8 mouse cellular contexts compared by ENCODE assay signal in genomic region chr3:129338296-129339091, GRCm38 (mm10). TPM values are rescaled to one million over a fixed set of nuclear protein-coding genes. Genes with fewer than 3 reads are reported as not detected.
DNase-seq lines count a peak whose midpoint lies in the region; ATAC-seq and TF ChIP-seq lines count a peak whose summit lies in the region.
"Had no signal": no experiment of that assay in that cellular context is flagged by ENCODE, and none has a peak within 500 bp of the region (broad histone marks: within the 10 kb centered on the region; RNA-seq: fewer than 3 reads in every experiment).

No protein-coding gene starts in this region.

- WGBS in liver, adult 2 months = 31% methylated on average over 14 of the region's 14 CpGs
- 32% methylated on average over 14 of the region's 14 CpGs for WGBS in liver, embryonic 12.5 days (ENCODE audit: insufficient replicate concordance)
- 24% methylated on average over 14 of the region's 14 CpGs for WGBS in heart, embryonic 12.5 days

- H3K9me3 ChIP-seq in liver, embryonic 12.5 days (replicated peaks) = no peaks in the 10 kb centered on the region
- 0 out of 2 replicates have a peak, but pooled peaks cover 4% of the 10 kb centered on the region for H3K9me3 ChIP-seq in heart, embryonic 12.5 days (replicated peaks)

- no peaks in the 10 kb centered on the region for H3K36me3 ChIP-seq in liver, adult 2 months (ENCODE audit: control insufficient read depth, insufficient read depth, low read length)
- no peaks in the 10 kb centered on the region for H3K36me3 ChIP-seq in liver, embryonic 12.5 days
- no peaks in the 10 kb centered on the region for H3K36me3 ChIP-seq in heart, embryonic 12.5 days

- DNase-seq in liver, adult 2 months (ENCODE audit: extremely low read depth, low read depth, low spot score) = peak; percentile 35
- DNase-seq in adrenal gland, postnatal 36 days = peak; percentile 3 to 37
- peak; percentile 28 for DNase-seq in lung, postnatal 36 days
- no peak for DNase-seq in cerebellum, adult 11 months
- no peak for DNase-seq in layer of hippocampus, postnatal 25 days (ENCODE audit: extremely low spot score in 1 of 2, low spot score in 1 of 2)
- DNase-seq: cerebellum, postnatal 36 days had no signal

- no peak for TF ChIP-seq POLR2A in liver, adult 2 months (IDR thresholded peaks at IDR 0.05; ENCODE audit: extremely low read depth, insufficient read depth, low read length)

- TF ChIP-seq CTCF in liver, adult 2 months (IDR thresholded peaks at IDR 0.05; ENCODE audit: low read depth, low read length) = no peak

- H3K27ac ChIP-seq in liver, adult 2 months (replicated peaks; ENCODE audit: insufficient read depth, low read depth, low read length) = no peak overlapping the region
- H3K27ac ChIP-seq in liver, embryonic 12.5 days = no peak overlapping the region
- no peak overlapping the region for H3K27ac ChIP-seq in heart, embryonic 12.5 days (ENCODE audit: poor library complexity, severe bottlenecking)

- no peak overlapping the region for H3K9ac ChIP-seq in liver, adult 2 months (ENCODE audit: low read depth, low read length)
- H3K9ac ChIP-seq in liver, embryonic 12.5 days = no peak overlapping the region
- H3K9ac ChIP-seq in heart, embryonic 12.5 days = no peak overlapping the region

- H3K27me3 ChIP-seq in liver, adult 2 months (ENCODE audit: control insufficient read depth, insufficient read depth, low read length) = no peaks in the 10 kb centered on the region
- H3K27me3 ChIP-seq in liver, embryonic 12.5 days (replicated peaks) = no peaks in the 10 kb centered on the region
- no peaks in the 10 kb centered on the region for H3K27me3 ChIP-seq in heart, embryonic 12.5 days (replicated peaks)

- peaks cover 4% of the 10 kb centered on the region; the same call in 1 of the 2 replicates for H3K4me1 ChIP-seq in liver, adult 2 months (ENCODE audit: control insufficient read depth, insufficient read depth, low read length)
- H3K4me1 ChIP-seq in liver, embryonic 12.5 days = no peaks in the 10 kb centered on the region
- peaks cover 10% of the 10 kb centered on the region for H3K4me1 ChIP-seq in heart, embryonic 12.5 days (replicated peaks)

- H3K4me3 ChIP-seq in liver, adult 2 months (ENCODE audit: insufficient read depth, low read depth, low read length) = no peak overlapping the region
- no peak overlapping the region for H3K4me3 ChIP-seq in liver, embryonic 12.5 days
- H3K4me3 ChIP-seq in heart, embryonic 12.5 days = no peak overlapping the region

- no peak for ATAC-seq in liver, embryonic 12.5 days
- ATAC-seq in heart, embryonic 12.5 days (ENCODE audit: insufficient number of reproducible peaks, low FRiP score) = no peak

- no peaks in the 10 kb centered on the region for H3K79me2 ChIP-seq in liver, adult 2 months (ENCODE audit: control insufficient read depth, insufficient read depth, low read length)

- no peak overlapping the region for H3K4me2 ChIP-seq in liver, embryonic 12.5 days
- peak overlapping the region; percentile 49 for H3K4me2 ChIP-seq in heart, embryonic 12.5 days

RNA-seq across cellular contexts. Expression of gene Enpep, which starts 6.0 kb away (rescaled TPM):
- 74.6 and 82.6 TPM in 2 replicates for total RNA-seq in liver, adult 2 months (2014; rRNA removed)
- polyA plus RNA-seq in liver, adult 2 months (2012; rRNA removed) = 21.1 TPM in 2 replicates
- 2.5 and 2.7 TPM in 2 replicates for polyA plus RNA-seq in liver, embryonic 12.5 days (2016; fragmentation: Nextera tagmentation; extraction: Ambion mirVana)
- total RNA-seq in adrenal gland, postnatal 36 days (2021) = 10 to 100 TPM; 12.3 to 22.0 TPM
- 14.6 and 15.5 TPM in 2 replicates for polyA plus RNA-seq in heart, embryonic 12.5 days (2016; fragmentation: Nextera tagmentation; extraction: Ambion mirVana)
- 1 to 10 TPM; 1.4 to 2.3 TPM for total RNA-seq in layer of hippocampus, postnatal 25 days (2021)

Comparison
In these comparisons a context has a peak if more than half of its experiments do, and no peak if none do; other contexts are left out.
1. DNase-seq: peak in liver, adult 2 months (single experiment), adrenal gland, postnatal 36 days (2 of 2) and lung, postnatal 36 days (single experiment); none in cerebellum, adult 11 months (single experiment) and layer of hippocampus, postnatal 25 days (0 of 2).
2. RNA of gene Enpep, which starts 6.0 kb away (total RNA-seq): 74.6 to 82.6 TPM in liver, adult 2 months and 12.3 to 22.0 TPM in adrenal gland, postnatal 36 days; 1.4 to 2.3 TPM in layer of hippocampus, postnatal 25 days; every median in the first group is over 4 times any median in the second.